Mouse (Mus musculus): ENCODE results near the gene Krt79. TPM values are rescaled to one million over a fixed set of nuclear protein-coding genes. Genes with fewer than 3 reads are reported as not detected.

Krt79 gene
- polyA plus RNA-seq, 1 experiment from 2014 or later, result 0.22 TPM

DNA sequence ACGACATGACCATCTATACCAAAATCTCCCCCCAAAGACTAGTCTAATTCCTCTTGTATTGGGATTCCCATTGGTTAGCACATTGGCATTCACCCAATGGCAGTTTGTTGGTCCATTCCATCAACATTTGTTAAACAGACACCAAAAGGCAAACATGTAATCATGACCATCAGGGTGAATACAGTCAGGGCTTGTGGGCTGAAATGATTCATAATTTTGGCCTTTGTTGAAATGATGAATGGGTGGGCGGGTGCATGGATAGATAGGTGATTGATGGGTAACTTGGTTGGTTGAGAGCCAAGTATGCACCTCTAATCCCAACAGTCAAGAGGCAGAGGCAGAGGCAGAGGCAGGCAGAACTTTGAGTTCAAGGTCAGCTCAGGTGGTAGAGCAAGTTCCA is 24.1 kb downstream of the Krt79 start:
- no peaks in the 10 kb centered on the region for H3K27me3 ChIP-seq (ENCODE audit: insufficient read depth, low read length)
- no peaks in the 10 kb centered on the region for H3K4me1 ChIP-seq (ENCODE audit: insufficient read depth)
- no peak for ATAC-seq (ENCODE audit: insufficient read depth)
- H3K36me3 ChIP-seq (ENCODE audit: insufficient read depth), result no peaks in the 10 kb centered on the region
- no peak overlapping the region for H3K27ac ChIP-seq (ENCODE audit: low read depth)
- no peak for TF ChIP-seq CTCF (IDR thresholded peaks at IDR 0.05; ENCODE audit: low read depth)
- no peaks in the 10 kb centered on the region for H3K9me3 ChIP-seq (ENCODE audit: low read depth, low read length)
- no peak overlapping the region for H3K4me3 ChIP-seq (ENCODE audit: low read depth, low read length)
- no peak overlapping the region for H3K4me2 ChIP-seq
- H3K9ac ChIP-seq, result no peak overlapping the region
- WGBS, result 68% methylated on average over 2 of the region's 2 CpGs
- DNase-seq, result no peak

DNA sequence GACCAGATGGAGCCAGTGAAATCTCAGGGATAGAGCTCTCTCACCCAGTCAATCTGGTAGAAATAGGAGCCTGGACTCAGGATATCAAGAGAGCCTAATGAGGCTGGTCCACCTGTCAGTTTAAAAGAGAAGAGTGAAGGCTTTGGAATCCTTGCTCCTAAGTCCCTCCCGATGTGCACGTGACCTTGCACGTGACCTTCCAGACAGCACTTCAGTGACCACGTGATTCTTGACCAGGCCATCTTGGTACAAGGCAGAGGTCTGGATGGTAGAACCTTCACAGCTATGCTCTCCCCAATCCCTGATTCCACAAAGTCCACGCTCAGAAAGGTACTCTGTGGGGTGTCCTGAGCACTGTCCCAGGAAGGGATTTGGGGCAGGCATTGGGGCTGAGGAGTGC is 35.3 kb downstream of the Krt79 start:
- H3K27me3 ChIP-seq (ENCODE audit: insufficient read depth, low read length), result no peaks in the 10 kb centered on the region
- no peak for TF ChIP-seq CTCF (IDR thresholded peaks at IDR 0.05; ENCODE audit: low read depth)
- ATAC-seq (ENCODE audit: insufficient read depth), result no peak

DNA sequence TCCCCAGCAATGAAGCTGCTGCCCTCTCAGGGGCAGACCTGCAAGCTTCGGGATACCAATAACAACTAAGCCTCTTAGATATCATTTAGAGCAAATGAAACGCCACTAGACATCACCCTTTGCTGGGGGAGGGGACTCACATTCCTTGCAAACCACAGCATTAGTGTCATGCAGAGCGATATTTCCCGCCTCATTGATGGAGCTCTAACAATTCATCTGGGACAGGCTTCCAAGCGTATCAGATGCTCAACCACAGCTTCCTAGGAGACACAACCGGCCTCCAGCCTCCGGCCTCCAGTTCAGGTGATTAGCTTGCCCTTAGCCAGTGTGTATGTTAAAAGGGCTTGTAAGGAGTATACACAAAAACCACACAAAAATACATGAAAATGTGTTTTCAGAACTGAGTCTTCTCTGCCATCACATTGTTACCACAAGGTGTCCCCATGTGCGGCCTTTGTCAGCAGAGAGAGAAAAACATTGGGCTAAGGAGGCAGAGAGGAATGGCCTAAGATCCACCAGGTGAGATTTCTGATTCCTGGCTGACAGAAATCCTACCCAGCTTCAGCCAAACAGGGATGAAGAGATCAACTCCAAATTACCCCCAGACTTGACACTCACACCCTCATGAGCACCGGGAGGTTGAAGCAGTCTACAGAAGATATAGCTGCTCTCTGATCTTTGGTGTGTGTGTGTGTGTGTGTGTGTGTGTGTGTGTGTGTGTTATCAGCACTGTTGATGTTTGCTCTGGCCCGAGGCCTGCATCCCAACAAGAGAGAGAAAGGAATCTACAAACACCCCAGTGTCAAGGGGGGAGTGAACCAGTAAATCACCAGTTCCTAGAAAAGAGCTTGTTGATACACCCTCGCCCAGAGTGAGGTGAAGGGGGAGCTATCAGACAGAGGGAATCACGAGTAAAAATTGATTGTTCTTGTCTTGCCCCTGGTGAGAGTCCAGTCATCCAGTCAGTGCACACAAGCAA is 37.7 kb downstream of the Krt79 start:
- ATAC-seq (ENCODE audit: insufficient read depth), result no peak
- TF ChIP-seq CTCF (IDR thresholded peaks at IDR 0.05; ENCODE audit: low read depth), result peak; percentile 48
- no peak overlapping the region for H3K4me2 ChIP-seq

More for the DNA sequence above, 35.3 kb downstream of the Krt79 start:
- H3K4me3 ChIP-seq (ENCODE audit: low read depth, low read length), result no peak overlapping the region
- H3K9me3 ChIP-seq (ENCODE audit: low read depth, low read length), result no peaks in the 10 kb centered on the region
- H3K36me3 ChIP-seq (ENCODE audit: insufficient read depth), result no peaks in the 10 kb centered on the region
- 81% methylated on average over 5 of the region's 5 CpGs for WGBS
- no peak overlapping the region for H3K27ac ChIP-seq (ENCODE audit: low read depth)
- no peak for DNase-seq
- no peak overlapping the region for H3K4me2 ChIP-seq
- H3K9ac ChIP-seq, result no peak overlapping the region
- H3K4me1 ChIP-seq (ENCODE audit: insufficient read depth), result no peaks in the 10 kb centered on the region

DNA sequence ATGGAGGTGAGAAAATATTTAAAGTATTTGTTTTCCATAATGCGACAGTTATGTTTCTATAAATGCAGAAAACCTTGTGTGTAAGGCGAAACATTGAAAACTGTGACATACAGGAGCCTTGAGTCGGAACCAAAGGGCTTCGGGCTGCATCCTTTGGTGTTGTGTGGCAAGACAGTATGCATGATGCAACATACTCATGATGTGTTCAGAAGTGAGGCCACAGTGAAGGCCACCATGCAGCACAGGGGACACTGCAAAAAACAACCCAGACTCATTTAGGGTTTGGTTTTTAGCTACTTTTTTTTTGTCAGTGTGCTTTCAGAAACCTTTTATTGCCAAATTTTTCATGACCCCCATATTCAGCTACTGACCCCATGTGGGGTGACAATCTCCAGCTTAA is 44.9 kb downstream of the Krt79 start:
- 88% methylated on average over 4 of the region's 4 CpGs for WGBS
- no peaks in the 10 kb centered on the region for H3K9me3 ChIP-seq (ENCODE audit: low read depth, low read length)

More for the DNA sequence above, 37.7 kb downstream of the Krt79 start:
- H3K9ac ChIP-seq, result no peak overlapping the region
- WGBS, result 40% methylated on average over 12 of the region's 12 CpGs
- H3K27me3 ChIP-seq (ENCODE audit: insufficient read depth, low read length), result no peaks in the 10 kb centered on the region
- no peaks in the 10 kb centered on the region for H3K9me3 ChIP-seq (ENCODE audit: low read depth, low read length)
- H3K4me1 ChIP-seq (ENCODE audit: insufficient read depth), result no peaks in the 10 kb centered on the region
- no peaks in the 10 kb centered on the region for H3K36me3 ChIP-seq (ENCODE audit: insufficient read depth)
- peak; percentile 23 for DNase-seq
- H3K27ac ChIP-seq (ENCODE audit: low read depth), result no peak overlapping the region
- H3K4me3 ChIP-seq (ENCODE audit: low read depth, low read length), result no peak overlapping the region

DNA sequence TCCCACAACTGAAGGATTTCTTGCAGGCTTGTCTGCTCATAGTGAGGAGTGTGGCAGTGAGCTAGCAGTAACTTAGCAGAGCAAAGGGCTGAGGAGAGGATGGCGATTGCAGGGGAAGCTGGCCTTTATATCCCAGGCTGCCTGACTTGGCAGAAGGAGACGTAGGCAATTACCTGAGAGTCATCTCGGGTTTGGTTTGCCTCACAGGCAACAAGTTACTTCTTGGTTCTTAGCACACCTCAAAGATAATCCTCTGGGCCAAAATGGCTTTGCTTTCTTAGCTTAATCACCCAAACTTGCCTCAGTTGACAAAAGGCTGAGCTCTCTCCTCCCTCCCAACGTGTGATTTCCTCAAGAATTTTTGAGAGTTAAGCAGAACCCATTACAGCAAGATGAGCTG is 47.3 kb downstream of the Krt79 start, which contains the start of gene Krt76:
Krt76 (minus strand) TSS at position 101 of the 400 bp plus-strand sequence.
- TF ChIP-seq CTCF (IDR thresholded peaks at IDR 0.05; ENCODE audit: low read depth), result no peak
- H3K9me3 ChIP-seq (ENCODE audit: low read depth, low read length), result no peaks in the 10 kb centered on the region
- no peak within 1 kb of the TSS for H3K4me2 ChIP-seq
- no peak within 1 kb of the TSS for H3K9ac ChIP-seq
- H3K36me3 ChIP-seq (ENCODE audit: insufficient read depth), result no peaks in the 10 kb centered on the region
- WGBS, result 54% methylated on average over 4 of the region's 4 CpGs
- DNase-seq, result no peak
- no peak within 1 kb of the TSS for H3K27ac ChIP-seq (ENCODE audit: low read depth)
- ATAC-seq (ENCODE audit: insufficient read depth), result no peak
- no peak within 1 kb of the TSS for H3K4me3 ChIP-seq (ENCODE audit: low read depth, low read length)
- no peaks in the 10 kb centered on the region for H3K27me3 ChIP-seq (ENCODE audit: insufficient read depth, low read length)
- no peaks in the 10 kb centered on the region for H3K4me1 ChIP-seq (ENCODE audit: insufficient read depth)

More for the DNA sequence above, 44.9 kb downstream of the Krt79 start:
- no peak for DNase-seq
- Histone ChIP-seq H3K4me3 (ENCODE audit: low read depth, low read length) (no peak overlapping the region), H3K36me3 (ENCODE audit: insufficient read depth) (no peaks in the 10 kb centered on the region), H3K4me2 (no peak overlapping the region), H3K27me3 (ENCODE audit: insufficient read depth, low read length) (no peaks in the 10 kb centered on the region), H3K4me1 (ENCODE audit: insufficient read depth) (no peaks in the 10 kb centered on the region), H3K9ac (no peak overlapping the region), H3K27ac (ENCODE audit: low read depth) (no peak overlapping the region)
- ATAC-seq (ENCODE audit: insufficient read depth), result no peak
- no peak for TF ChIP-seq CTCF (IDR thresholded peaks at IDR 0.05; ENCODE audit: low read depth)

DNA sequence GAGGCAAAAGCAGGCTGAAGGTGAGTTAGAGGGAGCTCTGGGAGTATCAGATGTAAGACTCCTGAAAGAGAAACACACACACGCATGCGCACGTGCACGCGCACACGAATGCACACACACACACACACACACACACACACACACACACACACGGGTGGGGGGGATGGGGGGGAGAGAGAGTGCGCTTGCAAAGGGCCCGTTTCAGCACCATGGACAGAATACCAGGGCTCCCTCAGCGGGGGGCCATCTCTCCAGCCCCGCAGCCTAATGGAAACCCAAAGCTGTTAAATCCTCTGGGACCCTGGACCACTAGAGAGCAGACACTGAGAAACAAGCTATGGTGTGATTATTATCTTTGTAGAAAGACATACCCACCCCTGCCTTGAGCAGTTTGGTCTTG is 60.3 kb downstream of the Krt79 start:
- Histone ChIP-seq H3K4me3 (ENCODE audit: low read depth, low read length) (no peak overlapping the region), H3K36me3 (ENCODE audit: insufficient read depth) (no peaks in the 10 kb centered on the region), H3K4me2 (no peak overlapping the region), H3K4me1 (ENCODE audit: insufficient read depth) (no peaks in the 10 kb centered on the region), H3K9ac (no peak overlapping the region), H3K9me3 (ENCODE audit: low read depth, low read length) (no peaks in the 10 kb centered on the region), H3K27me3 (ENCODE audit: insufficient read depth, low read length) (no peaks in the 10 kb centered on the region), H3K27ac (ENCODE audit: low read depth) (no peak overlapping the region)
- DNase-seq, result peak; percentile 71
- no peak for ATAC-seq (ENCODE audit: insufficient read depth)
- 26% methylated on average over 11 of the region's 11 CpGs for WGBS
- TF ChIP-seq CTCF (IDR thresholded peaks at IDR 0.05; ENCODE audit: low read depth), result no peak

Small RNA genes within 50 kb of the gene (microRNA-seq; reads per million reads assigned to microRNA genes)
- gene Gm44356 (ENCODE audit: borderline number of aligned reads), result not detected

Other genes with a start within 250 kb of the Krt79 start
- gene Krt6a, start 246.0 kb downstream of the Krt79 start, polyA plus RNA-seq (2014; fragmentation: Nextera tagmentation; extraction: Ambion mirVana), result not detected in 2 replicates
- gene Krt5, start 227.4 kb downstream of the Krt79 start, polyA plus RNA-seq (2014; fragmentation: Nextera tagmentation; extraction: Ambion mirVana), result not detected in 2 replicates
- gene Krt71, start 197.2 kb downstream of the Krt79 start, polyA plus RNA-seq (2014; fragmentation: Nextera tagmentation; extraction: Ambion mirVana), result not detected in 2 replicates
- not detected in 2 replicates for gene Krt72, start 153.9 kb downstream of the Krt79 start, polyA plus RNA-seq (2014; fragmentation: Nextera tagmentation; extraction: Ambion mirVana)
- not detected in 2 replicates for gene Krt73, start 138.0 kb downstream of the Krt79 start, polyA plus RNA-seq (2014; fragmentation: Nextera tagmentation; extraction: Ambion mirVana)
- not detected in 2 replicates for gene Krt2, start 122.2 kb downstream of the Krt79 start, polyA plus RNA-seq (2014; fragmentation: Nextera tagmentation; extraction: Ambion mirVana)
- gene Krt1, start 89.5 kb downstream of the Krt79 start, polyA plus RNA-seq (2014; fragmentation: Nextera tagmentation; extraction: Ambion mirVana), result 0.30 and 0.76 TPM in 2 replicates
- not detected in 2 replicates for gene Krt77, start 70.6 kb downstream of the Krt79 start, polyA plus RNA-seq (2014; fragmentation: Nextera tagmentation; extraction: Ambion mirVana)
- not detected in 2 replicates for gene Krt76, start 47.4 kb downstream of the Krt79 start, polyA plus RNA-seq (2014; fragmentation: Nextera tagmentation; extraction: Ambion mirVana)
- gene Krt4, start 15.6 kb downstream of the Krt79 start, polyA plus RNA-seq (2014; fragmentation: Nextera tagmentation; extraction: Ambion mirVana), result 0.97 and 1.3 TPM in 2 replicates
- gene Krt78, start 14.0 kb upstream of the Krt79 start, polyA plus RNA-seq (2014; fragmentation: Nextera tagmentation; extraction: Ambion mirVana), result 0.05 TPM in 2 replicates
- gene Krt8, start 64.2 kb upstream of the Krt79 start, polyA plus RNA-seq (2014; fragmentation: Nextera tagmentation; extraction: Ambion mirVana), result 183 and 192 TPM in 2 replicates
- 148 TPM in 2 replicates for gene Krt18, start 87.9 kb upstream of the Krt79 start, polyA plus RNA-seq (2014; fragmentation: Nextera tagmentation; extraction: Ambion mirVana)
- gene Eif4b, start 133.4 kb upstream of the Krt79 start, polyA plus RNA-seq (2014; fragmentation: Nextera tagmentation; extraction: Ambion mirVana), result 134 and 137 TPM in 2 replicates
- gene Tns2, start 160.1 kb upstream of the Krt79 start, polyA plus RNA-seq (2014; fragmentation: Nextera tagmentation; extraction: Ambion mirVana), result 48.3 and 56.9 TPM in 2 replicates
- gene Spryd3, start 195.9 kb upstream of the Krt79 start, polyA plus RNA-seq (2014; fragmentation: Nextera tagmentation; extraction: Ambion mirVana), result 11.5 and 13.6 TPM in 2 replicates
- 6.8 and 7.2 TPM in 2 replicates for gene Igfbp6, start 204.0 kb upstream of the Krt79 start, polyA plus RNA-seq (2014; fragmentation: Nextera tagmentation; extraction: Ambion mirVana)
- gene Soat2, start 210.2 kb upstream of the Krt79 start, polyA plus RNA-seq (2014; fragmentation: Nextera tagmentation; extraction: Ambion mirVana), result 0.16 and 0.19 TPM in 2 replicates

Data from lung, embryonic 14.5 days (tissue).